Mouse (Mus musculus) cerebellum, adult 2 months (tissue): Measurements from ENCODE around the gene Vpreb3.

Source experiments
- CTCF ChIP-seq: fragments of 200-500 bp; IDR thresholded peaks from 2 replicates; pipeline ENCODE4 v1.5.1; 2011; ENCODE audit warnings: low read depth, mild to moderate bottlenecking, control low read depth, low read length, moderate library complexity, borderline replicate concordance; ENCODE audit not compliant: insufficient read depth
- POLR2A ChIP-seq: fragments of 200-500 bp; IDR thresholded peaks from 2 replicates; pipeline ENCODE4 v1.6.1; 2011; ENCODE audit warnings: low read length, control low read depth, borderline replicate concordance; ENCODE audit not compliant: insufficient read depth

DNA sequence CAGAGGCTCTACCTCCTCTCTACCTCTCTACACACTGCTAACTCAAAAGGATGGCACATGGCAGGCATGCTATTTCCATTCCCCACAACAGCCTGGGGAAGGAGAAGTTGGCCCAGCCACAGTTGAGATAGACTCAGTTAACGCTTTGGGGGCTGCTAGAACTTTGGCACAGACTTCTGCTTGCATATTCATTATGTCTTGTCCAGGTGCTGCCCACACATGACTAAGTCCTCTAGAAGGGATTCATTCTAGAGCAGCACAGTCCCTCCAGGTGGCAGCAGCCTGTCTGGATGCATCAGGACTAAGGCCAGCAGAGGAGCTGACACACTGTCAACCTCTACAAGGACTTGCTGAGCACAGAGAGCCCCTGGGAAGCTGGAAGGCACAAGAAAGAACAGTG lies 46.6 kb upstream of the Vpreb3 start:
- TF ChIP-seq POLR2A (no peak), CTCF (no peak)
